Mouse (Mus musculus): Measurements from ENCODE around the gene Gstm2. TPM values are rescaled to one million over a fixed set of nuclear protein-coding genes. Genes with fewer than 3 reads are reported as not detected.

The Gstm2 gene
- total RNA-seq, 2 experiments from 2014 or later, result 2.2 to 4.0 TPM

DNA sequence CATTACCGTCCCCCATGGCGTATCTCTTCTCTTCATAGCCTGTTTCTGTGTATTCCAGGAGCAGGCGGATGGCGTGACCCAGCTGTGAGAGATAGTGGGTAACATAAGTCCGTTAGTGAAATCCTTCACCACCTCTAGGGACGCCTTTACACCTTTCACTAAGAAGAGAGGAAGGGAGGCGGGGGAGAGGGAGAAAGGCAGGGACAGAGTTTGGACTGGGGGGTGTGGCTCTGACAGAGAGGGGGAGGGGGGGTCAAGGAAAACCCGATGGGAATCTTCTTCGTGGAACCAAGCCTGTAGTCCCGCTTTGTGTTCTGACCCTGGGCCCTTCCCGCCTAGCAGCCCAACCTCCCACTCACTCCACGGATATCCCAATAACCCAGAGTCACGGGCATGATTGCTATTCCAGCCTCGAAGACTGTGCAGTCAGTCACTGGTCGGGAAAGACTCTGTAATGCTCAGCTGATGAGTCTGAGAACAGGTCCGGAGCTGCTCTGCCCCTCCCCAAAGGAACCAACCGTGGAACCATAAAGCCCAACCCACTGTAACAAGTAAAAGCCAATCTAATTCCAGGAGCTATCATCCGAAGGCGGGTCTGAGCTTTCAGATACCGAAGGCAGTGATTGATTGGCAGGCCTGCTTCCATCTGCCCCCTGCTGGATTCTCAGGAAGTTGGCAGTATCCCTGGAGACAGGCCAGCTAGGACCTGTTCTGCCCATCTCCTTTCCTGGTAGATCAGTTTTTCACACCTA is 42.8 kb downstream of the Gstm2 start, which contains the start of gene Gstm6:
Gene Gstm6 (minus strand): TSS at position 511 of the 752 bp plus-strand sequence.
- DNase-seq (ENCODE audit: low spot score in 2 of 2), result peak; percentile 49 to 80

DNA sequence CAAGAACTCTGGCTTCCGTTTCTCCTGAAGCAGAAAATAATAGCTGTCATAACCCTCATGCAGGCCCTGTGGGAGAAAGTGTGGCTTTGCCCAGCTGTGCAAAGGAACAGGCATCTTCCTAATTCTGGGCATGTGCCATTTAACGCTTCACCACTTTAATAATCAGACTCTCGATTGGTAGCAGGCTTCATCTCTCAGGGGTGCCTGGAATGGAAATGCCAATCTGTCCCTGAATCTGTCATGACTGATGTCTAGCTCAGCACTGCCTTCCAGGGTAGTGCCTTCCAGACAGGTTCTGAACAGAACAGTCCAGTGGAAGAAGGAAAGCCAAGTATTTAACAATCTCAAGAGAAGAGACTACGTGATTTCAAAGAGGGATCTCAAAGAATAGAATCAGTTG is 45.0 kb downstream of the Gstm2 start:
- peak in 1 of 2 experiments; percentile 62 for DNase-seq (ENCODE audit: low spot score in 2 of 2)

DNA sequence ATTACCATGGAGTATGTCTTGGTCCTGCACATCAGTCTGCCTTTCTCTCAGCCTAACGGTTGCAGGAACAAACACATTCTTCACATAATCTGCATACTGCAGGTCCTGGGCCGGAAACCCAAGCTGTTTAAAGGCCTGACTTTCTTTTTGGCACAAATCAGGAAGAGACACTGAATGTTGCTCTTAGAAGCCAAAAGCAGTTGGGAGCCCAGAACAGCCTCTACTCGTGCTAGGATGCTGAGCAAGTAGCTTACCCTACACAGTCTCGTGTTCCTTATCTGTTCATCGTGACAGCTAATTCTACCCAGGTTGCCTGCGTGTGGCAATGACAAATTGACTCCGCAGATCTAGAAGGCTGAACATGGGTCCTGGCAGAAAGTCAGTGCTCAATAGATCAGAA is 45.7 kb downstream of the Gstm2 start:
- no peak for DNase-seq (ENCODE audit: low spot score in 2 of 2)

DNA sequence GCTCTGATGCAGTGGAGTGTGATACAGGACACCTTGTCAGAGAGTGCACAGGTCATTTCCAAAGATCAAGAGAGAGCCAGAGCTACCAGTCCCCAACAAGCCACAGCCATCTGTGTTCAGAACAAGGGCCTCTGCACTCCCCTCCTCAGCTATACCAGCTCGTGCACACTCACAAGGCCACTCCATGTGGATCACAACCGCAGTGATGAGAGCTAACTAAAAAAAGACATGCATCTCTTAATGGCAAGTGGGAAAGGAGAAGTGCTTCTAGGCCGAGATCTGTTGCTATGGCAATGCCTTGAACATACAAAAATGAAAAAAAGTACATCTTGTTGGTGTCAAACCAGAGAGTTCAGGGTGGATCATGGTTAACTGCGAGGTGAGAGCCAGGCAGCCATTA is 46.4 kb downstream of the Gstm2 start:
- no peak for DNase-seq (ENCODE audit: low spot score in 2 of 2)

DNA sequence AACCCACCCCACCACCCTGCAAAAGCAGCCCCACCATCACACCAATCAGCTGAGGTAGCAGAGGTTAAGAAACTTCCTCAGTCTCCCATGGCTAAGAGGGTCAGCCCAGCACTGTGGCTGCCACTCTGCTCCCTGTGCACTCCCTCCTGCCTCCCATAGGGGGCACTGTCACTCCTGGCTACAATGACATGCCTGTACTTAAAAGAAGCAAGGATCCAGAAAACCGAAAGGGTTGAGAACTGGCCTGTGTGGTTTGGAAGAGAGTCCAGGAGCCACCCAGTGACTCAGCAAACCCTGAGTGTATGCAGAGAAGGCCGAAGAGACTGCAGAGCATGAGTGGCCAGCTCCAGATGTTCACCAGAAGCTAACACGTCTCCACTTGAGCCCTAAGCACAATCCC is 46.9 kb downstream of the Gstm2 start:
- peak; percentile 47 to 66 for DNase-seq (ENCODE audit: low spot score in 2 of 2)

DNA sequence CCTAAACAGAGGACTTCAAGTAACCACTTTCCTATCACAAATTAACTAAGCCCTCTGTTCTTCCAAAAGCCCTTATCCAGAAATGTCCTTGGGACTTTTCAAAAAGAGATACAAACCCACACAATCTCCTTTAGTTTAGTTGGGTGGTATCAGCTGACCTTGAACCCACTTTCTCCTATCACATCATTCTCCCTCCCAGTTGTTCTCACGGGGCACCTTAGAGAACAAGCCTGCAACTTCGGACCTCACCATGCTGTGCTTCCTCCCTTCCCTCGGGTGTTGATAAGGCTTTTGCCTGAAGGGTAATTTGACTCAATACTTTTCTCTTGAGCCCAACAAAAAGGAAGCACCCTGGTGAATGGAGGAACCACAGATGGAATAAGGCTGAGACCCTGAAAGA is 50.4 kb downstream of the Gstm2 start:
- DNase-seq (ENCODE audit: low spot score in 2 of 2), result no peak

DNA sequence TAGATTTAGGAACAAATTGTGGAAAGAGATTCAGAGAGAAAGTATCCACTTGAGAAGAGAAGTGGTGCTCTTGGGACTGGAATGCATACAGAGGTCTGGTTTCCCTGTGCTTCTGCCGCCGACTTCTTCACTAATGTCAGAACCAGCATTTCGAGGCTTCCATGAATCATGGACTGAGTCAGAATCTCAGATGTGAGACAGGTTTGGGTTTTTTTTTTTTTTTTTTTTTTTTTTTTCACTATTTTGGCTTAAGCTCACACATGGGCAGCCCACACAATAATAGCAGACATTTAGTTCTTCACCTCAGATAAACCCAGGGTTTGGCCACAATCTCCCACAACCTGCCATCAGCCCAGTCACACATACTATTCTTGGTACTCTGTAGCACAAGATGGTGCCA is 51.0 kb downstream of the Gstm2 start:
- DNase-seq (ENCODE audit: low spot score in 2 of 2), result no peak

DNA sequence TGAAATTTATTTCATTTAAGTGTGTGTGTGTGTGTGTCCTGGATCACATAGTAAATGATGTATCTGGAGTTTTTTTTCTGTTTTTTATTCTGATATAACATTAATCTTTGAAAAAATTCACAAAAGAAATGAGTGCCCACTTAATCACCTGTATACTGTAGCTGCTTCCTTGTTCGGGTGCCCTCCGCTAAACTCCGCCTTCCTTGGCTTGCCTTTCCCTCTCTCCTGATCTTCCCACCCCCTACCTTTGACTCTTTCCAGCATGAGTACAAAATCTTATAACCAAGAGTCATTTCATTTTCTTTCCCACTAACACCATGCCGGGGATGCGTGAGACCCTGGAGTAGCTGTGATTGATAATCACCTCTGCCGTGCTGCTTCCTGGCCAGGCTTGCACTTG is 54.1 kb downstream of the Gstm2 start:
- DNase-seq (ENCODE audit: low spot score in 2 of 2), result no peak

Other genes starting within 250 kb of the Gstm2 start
- gene Csf1, start 226.0 kb downstream of the Gstm2 start, total RNA-seq (2021), result 10 to 100 TPM; 11.9 to 13.3 TPM
- gene Eps8l3, start 109.2 kb downstream of the Gstm2 start, total RNA-seq (2021), result not detected
- gene Gstm5, start 90.6 kb downstream of the Gstm2 start, total RNA-seq (2021), result 100 to 1,000 TPM; 229 to 240 TPM
- 10 to 100 TPM; 88.4 to 91.6 TPM for gene Gstm7, start 54.6 kb downstream of the Gstm2 start, total RNA-seq (2021)
- 1 to 10 TPM; 7.8 to 9.8 TPM for gene Gstm6, start 42.7 kb downstream of the Gstm2 start, total RNA-seq (2021)
- gene Gstm3, start 17.2 kb downstream of the Gstm2 start, total RNA-seq (2021), result not detected
- gene Gstm1, start 31.5 kb upstream of the Gstm2 start, total RNA-seq (2021), result 100 to 1,000 TPM; 151 to 159 TPM
- 10 to 100 TPM; 11.3 to 13.2 TPM for gene Gstm4, start 58.4 kb upstream of the Gstm2 start, total RNA-seq (2021)
- 10 to 100 TPM; 55.6 to 58.8 TPM for gene Ampd2, start 100.2 kb upstream of the Gstm2 start, total RNA-seq (2021)
- gene Gnat2, start 106.3 kb upstream of the Gstm2 start, total RNA-seq (2021), result not detected
- gene Gnai3, start 159.7 kb upstream of the Gstm2 start, total RNA-seq (2021), result 10 to 100 TPM; 38.1 to 44.4 TPM
- gene Gpr61, start 168.4 kb upstream of the Gstm2 start, total RNA-seq (2021), result 10 to 100 TPM; 14.4 to 15.2 TPM
- gene Amigo1, start 199.9 kb upstream of the Gstm2 start, total RNA-seq (2021), result 10 to 100 TPM; 47.2 to 49.0 TPM
- 10 to 100 TPM; 11.5 to 12.4 TPM for gene Cyb561d1, start 214.8 kb upstream of the Gstm2 start, total RNA-seq (2021)
- gene Atxn7l2, start 224.5 kb upstream of the Gstm2 start, total RNA-seq (2021), result 10 to 100 TPM; 20.9 to 24.4 TPM
- 1 to 10 TPM; 1.8 to 2.6 TPM for gene Sypl2, start 240.2 kb upstream of the Gstm2 start, total RNA-seq (2021)

All from layer of hippocampus, postnatal 14 days (tissue).